Mouse (Mus musculus): ENCODE results near the gene Lrrc29. TPM values are rescaled to one million over a fixed set of nuclear protein-coding genes. Genes with fewer than 3 reads are reported as not detected.

Lrrc29 gene
- polyA plus RNA-seq, 1 experiment from 2014 or later: 0.64 TPM

DNA sequence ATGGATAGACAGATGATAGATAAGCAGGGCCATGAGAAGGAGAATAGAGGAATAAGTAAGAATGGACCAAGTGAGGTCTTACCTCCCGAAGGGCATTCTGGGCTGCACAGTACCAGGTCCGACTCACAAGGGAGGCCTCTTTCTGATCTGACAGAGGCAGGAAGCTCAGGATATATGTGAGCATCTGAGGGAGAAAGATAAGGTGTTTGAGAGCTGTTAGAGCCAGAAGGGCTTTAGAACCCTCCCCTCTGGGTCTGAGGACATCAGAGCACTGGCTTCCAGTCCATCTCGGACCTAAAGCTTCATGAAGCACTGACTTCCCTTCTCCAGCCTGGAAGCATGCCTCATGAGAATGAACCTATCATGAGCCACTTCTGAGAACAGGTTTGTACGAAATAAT lies 2.9 kb downstream of the Lrrc29 start:
- H3K36me3 ChIP-seq (ENCODE audit: control insufficient read depth, insufficient read depth, low read length): peaks cover 2% of the 10 kb centered on the region
- no peak overlapping the region for H3K27ac ChIP-seq (replicated peaks; ENCODE audit: low read depth, low read length)
- no peak overlapping the region for H3K9ac ChIP-seq (ENCODE audit: low read length)
- WGBS: 81% methylated on average over 4 of the region's 4 CpGs
- H3K4me3 ChIP-seq (ENCODE audit: low read depth, low read length): no peak overlapping the region
- no peaks in the 10 kb centered on the region for H3K9me3 ChIP-seq (ENCODE audit: control insufficient read depth, low read length)
- peaks cover 14% of the 10 kb centered on the region; the same call in 1 of the 2 replicates for H3K4me1 ChIP-seq (ENCODE audit: control insufficient read depth, insufficient read depth, low read length)
- H3K4me2 ChIP-seq (ENCODE audit: low read depth, severe bottlenecking): no peak overlapping the region
- H3K27me3 ChIP-seq (ENCODE audit: control insufficient read depth, insufficient read depth, low read length): no peaks in the 10 kb centered on the region
- ATAC-seq (ENCODE audit: insufficient number of reproducible peaks, low FRiP score, low TSS enrichment, low read depth) (no peak), DNase-seq (ENCODE audit: low spot score) (no peak)

- Histone ChIP-seq H3K27ac (replicated peaks; ENCODE audit: low read depth, low read length) (no peak overlapping the region), H3K4me2 (ENCODE audit: low read depth, severe bottlenecking) (no peak overlapping the region), H3K4me3 (ENCODE audit: low read depth, low read length) (no peak overlapping the region), H3K27me3 (ENCODE audit: control insufficient read depth, insufficient read depth, low read length) (no peaks in the 10 kb centered on the region), H3K9ac (ENCODE audit: low read length) (no peak overlapping the region), H3K9me3 (ENCODE audit: control insufficient read depth, low read length) (no peaks in the 10 kb centered on the region), H3K36me3 (ENCODE audit: control insufficient read depth, insufficient read depth, low read length) (peaks cover 3% of the 10 kb centered on the region; the same call in 1 of the 2 replicates), H3K4me1 (ENCODE audit: control insufficient read depth, insufficient read depth, low read length) (no peaks in the 10 kb centered on the region)
- 82% methylated on average over 11 of the region's 11 CpGs for WGBS
- no peak for ATAC-seq (ENCODE audit: insufficient number of reproducible peaks, low FRiP score, low TSS enrichment, low read depth)
- no peak for DNase-seq (ENCODE audit: low spot score)
These were observed 7.4 kb downstream of the Lrrc29 start for GRCm38 (mm10) chr8:105318662-105319190.

DNA sequence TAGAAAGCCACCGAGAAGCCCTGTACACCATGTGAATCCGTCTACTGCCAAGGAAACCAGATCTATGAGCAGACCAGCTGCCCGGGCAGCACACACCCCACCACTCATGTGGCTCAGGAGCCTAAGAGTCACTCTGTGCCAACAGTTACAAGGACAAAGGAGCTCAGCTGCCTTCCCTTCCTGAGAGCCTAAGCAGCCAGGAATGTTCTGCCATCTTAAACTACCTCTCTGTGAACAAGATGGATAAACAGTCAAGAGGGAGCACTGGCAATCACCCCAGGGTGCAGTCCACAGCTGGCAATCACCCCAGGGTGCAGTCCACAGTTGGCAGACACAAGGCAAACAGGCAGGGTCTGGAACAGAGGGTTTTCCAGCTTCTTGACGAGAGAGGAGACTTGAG lies 8.1 kb downstream of the Lrrc29 start:
- H3K9ac ChIP-seq (ENCODE audit: low read length): no peak overlapping the region
- no peak overlapping the region for H3K4me2 ChIP-seq (ENCODE audit: low read depth, severe bottlenecking)
- 86% methylated on average over 4 of the region's 4 CpGs for WGBS
- DNase-seq (ENCODE audit: low spot score) (no peak), ATAC-seq (ENCODE audit: insufficient number of reproducible peaks, low FRiP score, low TSS enrichment, low read depth) (no peak)
- no peak overlapping the region for H3K27ac ChIP-seq (replicated peaks; ENCODE audit: low read depth, low read length)
- no peak overlapping the region for H3K4me3 ChIP-seq (ENCODE audit: low read depth, low read length)
- no peaks in the 10 kb centered on the region for H3K27me3 ChIP-seq (ENCODE audit: control insufficient read depth, insufficient read depth, low read length)
- H3K9me3 ChIP-seq (ENCODE audit: control insufficient read depth, low read length): no peaks in the 10 kb centered on the region
- peaks cover 4% of the 10 kb centered on the region; the same call in 1 of the 2 replicates for H3K36me3 ChIP-seq (ENCODE audit: control insufficient read depth, insufficient read depth, low read length)
- no peaks in the 10 kb centered on the region for H3K4me1 ChIP-seq (ENCODE audit: control insufficient read depth, insufficient read depth, low read length)

DNA sequence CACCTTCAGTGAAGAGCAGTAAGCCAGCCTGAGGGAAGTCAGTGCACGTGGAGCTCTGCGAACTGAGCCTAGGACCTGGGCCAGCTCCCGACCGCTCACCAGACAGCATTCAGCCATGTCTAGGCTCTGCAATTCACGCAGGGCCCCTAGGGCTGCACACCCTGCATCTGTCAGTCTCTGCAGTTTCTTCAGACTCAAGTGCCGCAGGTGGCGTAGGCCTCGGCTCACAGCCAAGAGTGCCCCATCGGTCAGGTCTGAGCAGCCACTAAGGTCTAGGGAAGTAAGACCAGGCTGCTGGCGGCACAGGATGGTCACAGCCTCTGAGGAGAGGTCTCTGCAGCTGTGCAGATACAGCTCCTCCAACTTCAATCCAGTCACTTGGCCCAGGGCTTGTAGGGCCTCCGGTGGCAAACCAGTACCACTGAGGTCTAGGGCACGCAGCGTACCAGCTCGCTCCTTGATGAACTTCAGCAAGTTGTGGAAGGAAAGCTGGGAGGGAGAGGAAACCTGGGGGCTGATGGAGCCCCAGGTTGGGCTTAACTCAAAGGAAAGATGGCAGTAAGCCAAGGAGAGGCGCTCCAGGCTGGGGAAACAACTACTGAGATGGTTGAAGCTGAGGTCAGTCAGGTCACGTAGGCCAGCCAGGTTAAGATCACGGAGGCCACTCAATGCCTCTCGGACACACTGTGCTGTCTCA lies 10.9 kb downstream of the Lrrc29 start:
- ATAC-seq (ENCODE audit: insufficient number of reproducible peaks, low FRiP score, low TSS enrichment, low read depth) (no peak), DNase-seq (ENCODE audit: low spot score) (no peak)
- H3K36me3 ChIP-seq (ENCODE audit: control insufficient read depth, insufficient read depth, low read length): peaks cover 10% of the 10 kb centered on the region; the same call in 1 of the 2 replicates
- H3K4me2 ChIP-seq (ENCODE audit: low read depth, severe bottlenecking): no peak overlapping the region
- no peaks in the 10 kb centered on the region for H3K9me3 ChIP-seq (ENCODE audit: control insufficient read depth, low read length)
- H3K27me3 ChIP-seq (ENCODE audit: control insufficient read depth, insufficient read depth, low read length): no peaks in the 10 kb centered on the region
- H3K9ac ChIP-seq (ENCODE audit: low read length): no peak overlapping the region
- 90% methylated on average over 18 of the region's 18 CpGs for WGBS
- no peak overlapping the region for H3K4me3 ChIP-seq (ENCODE audit: low read depth, low read length)
- H3K27ac ChIP-seq (replicated peaks; ENCODE audit: low read depth, low read length): no peak overlapping the region
- no peaks in the 10 kb centered on the region for H3K4me1 ChIP-seq (ENCODE audit: control insufficient read depth, insufficient read depth, low read length)

GRCm38 (mm10) chr8:105313622-105314402 lies 12.3 kb downstream of the Lrrc29 start:
- Histone ChIP-seq H3K4me1 (ENCODE audit: control insufficient read depth, insufficient read depth, low read length) (no peaks in the 10 kb centered on the region), H3K4me3 (ENCODE audit: low read depth, low read length) (no peak overlapping the region), H3K9me3 (ENCODE audit: control insufficient read depth, low read length) (no peaks in the 10 kb centered on the region), H3K9ac (ENCODE audit: low read length) (no peak overlapping the region), H3K36me3 (ENCODE audit: control insufficient read depth, insufficient read depth, low read length) (peaks cover 10% of the 10 kb centered on the region; the same call in 1 of the 2 replicates), H3K27ac (replicated peaks; ENCODE audit: low read depth, low read length) (no peak overlapping the region), H3K27me3 (ENCODE audit: control insufficient read depth, insufficient read depth, low read length) (no peaks in the 10 kb centered on the region), H3K4me2 (ENCODE audit: low read depth, severe bottlenecking) (no peak overlapping the region)
- DNase-seq (ENCODE audit: low spot score) (no peak), ATAC-seq (ENCODE audit: insufficient number of reproducible peaks, low FRiP score, low TSS enrichment, low read depth) (no peak)
- 85% methylated on average over 9 of the region's 9 CpGs for WGBS

DNA sequence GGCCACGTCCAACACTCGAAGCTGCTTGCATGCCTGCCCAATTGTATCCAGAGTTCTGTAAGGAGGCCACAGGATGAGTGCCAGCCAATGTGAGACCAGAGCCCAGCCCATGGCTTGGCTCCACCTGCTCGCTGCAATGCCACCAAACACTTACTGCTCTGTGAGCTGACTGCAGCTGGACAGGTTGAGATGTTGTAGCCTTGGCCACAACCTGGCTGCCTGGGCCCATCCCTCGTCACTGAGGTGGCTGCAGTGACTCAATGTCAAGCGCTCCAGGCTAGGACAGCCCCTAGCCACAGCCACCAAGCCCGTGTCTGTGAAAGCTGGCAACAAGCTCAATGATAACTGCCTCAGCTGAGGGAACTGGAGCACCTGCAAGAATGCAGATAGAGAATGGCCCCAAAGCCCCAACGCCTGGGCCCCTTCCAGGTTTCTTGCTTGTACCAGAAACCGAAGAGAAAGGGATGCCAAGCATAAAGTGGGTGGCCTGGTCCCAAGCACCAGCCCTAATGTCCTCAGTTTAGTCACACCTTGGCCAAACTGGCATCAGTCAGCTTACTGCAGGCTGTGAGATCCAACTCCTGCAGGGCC lies 13.1 kb downstream of the Lrrc29 start:
- Histone ChIP-seq H3K27me3 (ENCODE audit: control insufficient read depth, insufficient read depth, low read length) (no peaks in the 10 kb centered on the region), H3K27ac (replicated peaks; ENCODE audit: low read depth, low read length) (no peak overlapping the region), H3K4me3 (ENCODE audit: low read depth, low read length) (no peak overlapping the region), H3K9me3 (ENCODE audit: control insufficient read depth, low read length) (no peaks in the 10 kb centered on the region), H3K4me1 (ENCODE audit: control insufficient read depth, insufficient read depth, low read length) (no peaks in the 10 kb centered on the region), H3K4me2 (ENCODE audit: low read depth, severe bottlenecking) (no peak overlapping the region), H3K9ac (ENCODE audit: low read length) (no peak overlapping the region), H3K36me3 (ENCODE audit: control insufficient read depth, insufficient read depth, low read length) (peaks cover 17% of the 10 kb centered on the region)
- no peak for ATAC-seq (ENCODE audit: insufficient number of reproducible peaks, low FRiP score, low TSS enrichment, low read depth)
- WGBS: 87% methylated on average over 8 of the region's 8 CpGs
- DNase-seq (ENCODE audit: low spot score): no peak

- Histone ChIP-seq H3K9me3 (ENCODE audit: control insufficient read depth, low read length) (no peaks in the 10 kb centered on the region), H3K4me3 (ENCODE audit: low read depth, low read length) (no peak overlapping the region), H3K9ac (ENCODE audit: low read length) (no peak overlapping the region), H3K27ac (replicated peaks; ENCODE audit: low read depth, low read length) (no peak overlapping the region), H3K27me3 (ENCODE audit: control insufficient read depth, insufficient read depth, low read length) (no peaks in the 10 kb centered on the region), H3K4me2 (ENCODE audit: low read depth, severe bottlenecking) (no peak overlapping the region), H3K36me3 (ENCODE audit: control insufficient read depth, insufficient read depth, low read length) (peaks cover 19% of the 10 kb centered on the region), H3K4me1 (ENCODE audit: control insufficient read depth, insufficient read depth, low read length) (no peaks in the 10 kb centered on the region)
- ATAC-seq (ENCODE audit: insufficient number of reproducible peaks, low FRiP score, low TSS enrichment, low read depth) (no peak), DNase-seq (ENCODE audit: low spot score) (no peak)
- 88% methylated on average over 1 of the region's 1 CpGs for WGBS
These were observed 14.4 kb downstream of the Lrrc29 start for GRCm38 (mm10) chr8:105311718-105312117.

DNA sequence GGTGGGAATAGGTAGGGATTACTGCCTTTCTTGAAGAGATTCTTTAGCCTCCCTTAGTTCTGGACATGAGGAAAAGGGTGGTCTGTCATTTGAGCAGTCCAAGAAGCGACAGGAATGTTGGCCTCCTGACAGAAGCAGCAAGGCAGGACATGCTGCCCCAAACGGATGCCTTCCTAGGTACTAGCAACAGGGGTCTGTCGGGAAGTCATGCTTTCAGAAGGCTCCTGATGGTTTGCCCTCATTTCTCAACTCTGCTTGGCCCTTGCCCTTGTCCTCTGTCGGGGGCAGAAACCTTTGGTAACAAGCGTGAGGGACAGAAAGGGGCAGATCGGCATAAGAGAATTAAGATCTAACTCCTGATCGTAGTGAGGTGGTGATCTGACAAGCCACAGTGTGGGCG lies 16.0 kb downstream of the Lrrc29 start:
- Histone ChIP-seq H3K9ac (ENCODE audit: low read length) (no peak overlapping the region), H3K4me2 (ENCODE audit: low read depth, severe bottlenecking) (no peak overlapping the region), H3K9me3 (ENCODE audit: control insufficient read depth, low read length) (no peaks in the 10 kb centered on the region), H3K36me3 (ENCODE audit: control insufficient read depth, insufficient read depth, low read length) (peaks cover 16% of the 10 kb centered on the region), H3K4me3 (ENCODE audit: low read depth, low read length) (no peak overlapping the region), H3K27me3 (ENCODE audit: control insufficient read depth, insufficient read depth, low read length) (no peaks in the 10 kb centered on the region), H3K27ac (replicated peaks; ENCODE audit: low read depth, low read length) (no peak overlapping the region), H3K4me1 (ENCODE audit: control insufficient read depth, insufficient read depth, low read length) (peaks cover 12% of the 10 kb centered on the region)
- ATAC-seq (ENCODE audit: insufficient number of reproducible peaks, low FRiP score, low TSS enrichment, low read depth) (no peak), DNase-seq (ENCODE audit: low spot score) (no peak)
- 87% methylated on average over 8 of the region's 8 CpGs for WGBS
